Mouse (Mus musculus) layer of hippocampus, postnatal 10 days (tissue): ENCODE results near the gene AC129217.1. TPM values are rescaled to one million over a fixed set of nuclear protein-coding genes. Genes with fewer than 3 reads are reported as not detected.

Experiments used
- DNase-seq, 2 experiments: peaks; one replicate each; pipeline ENCODE4 v3.0.0; 2021; ENCODE audit warnings: low spot score in 2 of 2
- long read RNA-seq: library from polyadenylated mRNA; stranded (forward); transcript quantifications from one replicate; pipeline ENCODE4 v2.0.0, GENCODE M21; 2023
- total RNA-seq, 2 experiments: library from RNA; stranded (reverse); gene quantifications; 2 replicates each; pipeline ENCODE4 v1.2.3; 2021

The AC129217.1 gene
- total RNA-seq, result 10 to 100 TPM in 1 of 2 experiments, not detected in 1; 15.9 TPM
- long read RNA-seq, partial matches to known transcripts, result 0 of 1 reads
- long read RNA-seq, other reads (novel, unspliced or antisense), result 1 of 1 reads

DNA sequence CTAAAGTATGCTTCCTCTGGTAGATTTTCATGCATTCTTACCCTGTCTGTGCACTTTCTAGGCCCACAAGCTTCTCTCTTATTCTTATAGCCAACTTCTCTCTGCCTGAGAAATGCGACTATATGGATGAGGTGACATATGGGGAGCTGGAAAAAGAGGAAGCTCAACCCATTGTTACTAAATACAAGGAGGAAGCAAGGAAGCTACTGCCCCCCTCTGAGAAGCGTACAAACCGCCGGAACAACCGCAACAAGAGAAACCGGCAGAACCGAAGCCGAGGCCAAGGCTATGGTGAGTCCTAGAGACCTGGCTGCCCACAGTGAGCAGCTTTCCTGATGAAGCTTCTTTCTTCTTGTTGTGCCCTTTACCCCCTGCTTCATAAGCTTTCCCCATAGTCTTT is at the start of gene AC129217.1:
Gene AC129217.1 (plus strand): TSS at position 114 of the 400 bp plus-strand sequence.
- DNase-seq, result no peak

DNA sequence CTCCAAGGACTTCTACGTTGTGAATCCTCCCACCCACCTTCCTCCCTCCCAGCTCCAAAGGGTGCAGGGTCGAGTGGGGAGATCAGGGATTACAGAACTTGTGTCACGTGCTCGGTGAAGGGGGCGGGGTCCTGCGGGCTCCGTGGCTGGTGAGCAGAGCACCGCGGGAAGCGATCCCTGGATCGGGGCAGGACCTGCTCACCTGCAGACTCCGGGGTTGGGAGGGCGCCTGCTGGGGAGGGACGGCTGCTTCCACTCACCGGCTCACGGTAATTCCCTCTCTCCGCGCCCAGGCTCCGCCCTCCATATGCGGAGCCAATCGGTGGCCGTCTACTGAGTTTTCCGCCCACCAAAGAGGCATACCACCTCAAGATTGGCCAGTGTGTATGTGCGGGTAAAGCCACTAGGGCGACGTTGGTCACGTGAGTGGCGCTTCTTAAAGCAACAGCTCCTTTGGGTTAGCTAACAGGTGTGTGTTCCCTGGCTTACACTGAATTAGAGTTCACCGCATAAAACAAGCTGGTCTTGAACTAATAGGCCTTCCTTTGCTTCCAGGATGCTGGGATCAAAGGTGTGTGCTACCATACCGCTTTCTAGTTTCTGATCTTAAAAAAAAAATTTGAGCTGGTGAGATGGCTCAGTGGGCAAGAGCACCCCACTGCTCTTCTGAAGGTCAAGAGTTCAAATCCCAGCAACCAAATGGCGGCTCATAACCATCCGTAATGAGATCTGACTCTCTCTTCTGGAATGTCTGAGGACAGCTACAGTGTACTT is 43.4 kb upstream of the AC129217.1 start, which contains the start of gene Taf6l:
Gene Taf6l (minus strand): TSS at position 410 of the 774 bp plus-strand sequence.
- peak; percentile 83 to 87 for DNase-seq

DNA sequence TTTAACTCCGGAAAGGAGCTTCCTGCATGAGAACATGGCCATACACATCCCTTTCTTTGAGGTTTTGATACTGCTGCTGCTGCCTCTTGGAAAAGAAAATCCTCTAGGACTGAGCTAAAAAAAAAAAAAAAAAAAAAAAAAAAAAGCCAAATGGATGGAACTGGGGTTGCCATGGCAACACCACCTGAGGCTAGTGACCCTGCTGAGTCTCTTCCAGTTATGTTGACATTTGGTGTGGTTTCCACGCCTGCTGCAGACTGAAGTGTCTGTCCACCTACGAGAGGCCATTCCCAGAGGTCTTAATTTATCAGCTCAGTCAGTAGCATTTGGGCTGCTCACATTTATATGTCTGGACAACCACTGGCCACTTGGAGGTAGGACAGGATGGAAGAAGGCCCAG is 41.1 kb upstream of the AC129217.1 start:
- no peak for DNase-seq

DNA sequence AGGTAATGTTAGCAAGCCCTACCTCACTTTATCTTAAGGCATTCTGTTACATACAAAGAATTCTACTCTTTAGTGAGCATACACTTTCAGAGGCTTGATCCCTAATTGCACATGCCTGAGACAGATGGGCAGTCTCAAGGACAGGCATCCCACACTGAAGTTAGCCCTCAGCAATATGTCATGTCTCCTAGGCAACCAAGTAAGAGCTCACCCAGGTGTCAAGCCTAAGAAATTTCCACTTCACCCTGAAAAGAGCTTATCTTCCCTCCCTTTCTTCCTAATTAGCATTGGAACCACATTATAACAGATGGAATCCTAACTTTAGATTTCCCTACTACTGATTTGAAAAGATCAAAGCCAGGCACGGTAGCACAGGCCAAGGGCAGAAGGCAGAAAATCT is 40.4 kb upstream of the AC129217.1 start:
- DNase-seq, result no peak

- peak in 1 of 2 experiments; percentile 37 for DNase-seq
These were observed 39.4 kb upstream of the AC129217.1 start for GRCm38 (mm10) chr19:8790171-8790570.

GRCm38 (mm10) chr19:8798264-8798946 is 31.2 kb upstream of the AC129217.1 start, which contains the start of gene Polr2g:
Polr2g (minus strand) TSS chr19:8798577.
- peak; percentile 81 to 87 for DNase-seq

DNA sequence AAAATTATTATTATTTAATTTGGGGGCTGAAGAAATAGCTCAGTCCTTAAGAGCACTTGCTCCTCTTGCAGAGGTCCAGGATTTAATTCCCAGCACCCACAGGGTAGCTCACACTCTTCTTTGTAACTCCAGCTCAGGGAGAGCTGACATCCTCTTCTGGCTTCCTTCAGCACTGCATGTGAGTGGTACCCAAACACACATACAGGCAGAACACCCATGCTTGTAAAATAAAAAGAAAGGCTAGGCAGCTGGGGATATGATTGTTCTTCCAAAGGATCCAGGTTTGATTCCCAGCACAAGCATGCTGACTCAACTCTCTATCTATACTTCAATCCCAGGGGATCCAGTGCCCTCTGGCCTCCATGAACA is 30.6 kb upstream of the AC129217.1 start:
- no peak for DNase-seq

- DNase-seq, result peak; percentile 90
These were observed 27.3 kb upstream of the AC129217.1 start, which contains the start of gene Zbtb3 for GRCm38 (mm10) chr19:8802130-8802821. Zbtb3 (plus strand) TSS chr19:8802555.

GRCm38 (mm10) chr19:8803204-8803780 is 26.3 kb upstream of the AC129217.1 start:
- DNase-seq, result no peak

DNA sequence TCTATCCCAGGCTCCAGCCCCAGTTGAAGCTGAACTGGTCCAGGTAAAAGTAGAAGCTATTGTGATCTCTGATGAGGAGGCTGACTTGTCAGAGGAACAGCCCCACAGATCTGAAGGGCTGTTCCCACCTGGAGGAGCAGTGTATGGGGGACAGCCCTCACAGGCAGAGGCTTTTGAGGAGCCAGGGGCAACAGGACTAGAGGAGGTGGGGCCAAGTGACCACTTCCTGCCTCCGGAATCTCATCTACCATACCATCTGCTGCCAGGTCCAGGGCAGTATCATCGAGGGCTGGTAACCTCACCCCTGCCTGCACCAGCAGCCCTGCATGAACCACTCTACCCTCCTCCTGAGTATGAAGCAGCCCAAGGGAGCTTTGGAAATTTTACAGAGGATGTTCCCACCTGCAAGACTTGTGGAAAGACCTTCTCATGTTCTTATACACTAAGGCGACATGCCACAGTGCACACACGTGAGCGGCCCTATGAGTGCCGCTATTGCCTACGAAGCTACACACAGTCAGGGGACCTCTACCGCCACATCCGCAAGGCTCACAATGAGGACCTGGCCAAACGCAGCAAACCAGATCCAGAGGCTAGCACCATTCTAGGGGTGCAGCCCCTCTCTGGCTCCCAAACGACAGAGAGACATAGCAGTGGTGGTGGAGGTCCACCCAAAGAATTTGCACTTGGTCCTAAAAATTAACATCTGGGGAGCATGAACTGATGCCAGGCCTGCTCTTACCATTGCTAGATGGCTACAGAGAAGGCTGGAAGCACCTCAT is 25.5 kb upstream of the AC129217.1 start:
- no peak for DNase-seq

DNA sequence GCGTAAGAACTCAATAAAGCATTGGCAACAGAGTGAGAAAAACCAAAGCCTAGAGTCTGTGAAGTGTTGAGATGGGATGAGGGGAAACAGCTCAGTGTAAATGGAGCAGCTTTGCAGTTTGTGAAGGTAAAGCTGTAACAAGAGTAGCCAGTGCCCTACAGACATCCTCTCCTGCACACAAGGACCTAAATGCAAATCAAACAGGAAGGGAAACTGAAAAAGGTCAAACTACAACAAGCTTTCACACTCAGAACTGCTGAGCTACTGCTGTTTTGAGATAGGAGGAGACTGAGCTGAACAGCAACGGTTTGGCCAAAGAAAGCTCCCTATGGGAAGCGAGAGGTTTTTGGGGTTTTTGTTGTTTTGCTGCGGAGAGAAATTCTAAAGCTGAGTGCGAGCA is 22.8 kb upstream of the AC129217.1 start:
- DNase-seq, result no peak

DNA sequence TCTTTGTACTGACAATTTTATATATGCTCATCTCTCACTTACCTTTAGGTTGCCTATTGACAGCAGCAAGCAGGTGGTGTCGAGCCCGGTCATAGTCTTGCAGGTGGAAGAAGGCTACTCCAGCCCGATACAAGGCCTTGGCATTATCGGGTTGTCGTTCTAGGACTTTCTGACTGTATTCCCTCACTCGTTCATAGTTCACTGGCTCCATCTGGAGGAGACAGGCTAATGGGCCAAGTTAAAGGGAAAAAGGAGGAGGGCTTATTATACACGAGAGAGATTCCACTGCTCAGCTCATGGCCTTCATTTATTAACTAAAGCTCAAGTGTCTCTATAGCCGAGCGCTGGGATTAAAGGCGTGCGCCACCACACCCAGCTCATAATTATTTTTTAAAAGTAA is 13.8 kb upstream of the AC129217.1 start:
- DNase-seq, result no peak

- DNase-seq, result no peak
These were observed 12.6 kb upstream of the AC129217.1 start for GRCm38 (mm10) chr19:8817001-8817400.

GRCm38 (mm10) chr19:8818301-8818798 is 11.2 kb upstream of the AC129217.1 start:
- no peak for DNase-seq

DNA sequence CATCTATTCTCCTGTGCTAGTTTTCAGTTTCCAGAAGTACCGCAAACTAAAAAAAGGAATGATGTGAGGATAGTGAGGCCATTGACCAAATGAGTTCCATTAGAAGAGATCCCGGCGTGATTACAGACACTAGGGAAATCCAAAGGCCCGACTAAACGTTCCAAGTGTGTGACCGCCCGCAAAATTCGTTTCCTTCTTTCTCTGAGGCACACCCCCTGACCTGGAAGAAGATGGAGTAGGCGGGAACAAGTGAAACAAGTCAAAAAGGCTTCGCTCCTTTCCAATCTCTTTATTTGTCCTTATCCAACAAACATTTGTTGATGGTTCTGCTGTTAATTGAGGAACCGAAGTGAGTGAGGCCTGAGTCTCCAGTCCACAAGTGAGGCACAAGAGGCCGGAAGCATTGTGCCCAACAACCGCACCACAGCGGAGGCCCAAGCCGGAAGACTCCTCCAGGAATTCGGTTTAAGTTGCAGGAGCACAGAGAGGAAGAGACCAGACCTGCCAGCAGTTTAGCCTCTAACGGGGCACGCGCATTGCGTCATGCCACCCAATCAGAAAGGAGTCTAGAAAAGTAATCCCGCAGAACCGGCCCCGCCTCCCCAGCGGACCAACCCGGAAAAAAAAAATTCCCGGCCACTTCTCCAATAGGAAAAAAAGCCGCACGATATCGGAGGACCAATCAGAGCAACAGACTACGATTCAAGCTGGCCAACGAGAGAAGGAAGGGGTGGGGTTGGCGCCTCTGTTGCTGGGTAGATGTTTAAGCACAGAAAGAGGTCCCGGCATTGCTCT is 10.6 kb upstream of the AC129217.1 start, which contains the start of gene Ttc9c:
Gene Ttc9c (minus strand): TSS at position 533 of the 795 bp plus-strand sequence.
- DNase-seq, result peak; percentile 91 to 95

- peak; percentile 98 for DNase-seq
These were observed 9.8 kb upstream of the AC129217.1 start, which contains the start of gene Hnrnpul2 for GRCm38 (mm10) chr19:8819596-8820423. Hnrnpul2 (plus strand) TSS chr19:8820010.

DNA sequence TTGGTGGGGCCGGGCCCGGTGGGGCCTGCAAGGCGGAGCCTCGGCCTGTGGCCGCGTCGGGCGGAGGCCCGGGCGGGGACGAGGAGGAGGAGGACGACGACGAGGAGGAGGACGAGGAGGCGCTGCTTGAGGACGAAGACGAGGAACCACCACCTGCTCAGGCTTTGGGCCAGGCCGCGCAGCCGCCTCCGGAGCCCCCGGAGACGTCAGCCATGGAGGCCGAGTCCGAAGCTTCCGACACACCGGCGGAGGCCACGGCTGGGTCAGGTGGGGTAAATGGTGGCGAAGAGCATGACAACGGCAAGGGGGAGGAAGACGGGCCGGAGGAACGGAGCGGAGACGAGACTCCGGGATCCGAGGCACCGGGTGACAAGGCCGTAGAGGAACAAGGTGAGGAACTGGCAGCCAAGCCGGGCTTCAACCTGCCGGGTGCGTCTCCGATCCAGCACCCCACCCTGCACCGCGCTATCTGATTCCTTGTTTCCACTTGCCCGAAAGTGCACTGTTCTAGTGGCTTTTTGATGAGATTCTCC is 9.1 kb upstream of the AC129217.1 start:
- no peak for DNase-seq

DNA sequence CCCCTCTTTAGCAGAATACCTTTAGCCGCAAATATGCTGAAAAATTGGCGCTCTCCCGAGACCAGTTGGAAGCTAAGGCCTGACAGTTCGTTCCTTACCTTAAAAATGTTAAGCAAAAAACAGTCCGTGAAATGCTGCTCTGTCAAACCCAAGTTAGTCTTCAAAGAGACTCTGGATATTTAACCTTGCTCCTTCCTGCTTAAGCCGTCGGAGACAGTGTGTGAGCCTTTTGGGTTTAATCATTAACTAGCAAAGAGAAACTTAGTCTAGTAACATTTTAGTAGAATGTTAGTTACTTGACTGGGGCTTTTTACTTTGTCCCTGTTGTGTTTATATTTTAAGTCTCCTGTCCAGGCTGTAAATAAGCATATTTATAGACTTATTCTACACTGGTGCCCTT is 8.4 kb upstream of the AC129217.1 start:
- DNase-seq, result no peak
